Mouse (Mus musculus): Measurements from ENCODE around the gene Tm9sf1. TPM values are rescaled to one million over a fixed set of nuclear protein-coding genes. Genes with fewer than 3 reads are reported as not detected.
A peak's percentile ranks its signal among the peaks of the same experiment; 100 is the strongest.

Gene Tm9sf1
- total RNA-seq, 2 experiments from 2014 or later = 46.8 to 47.8 TPM

GRCm38 (mm10) chr14:55635523-55636007, 8.0 kb downstream of the Tm9sf1 start, which contains the start of gene Ipo4:
TSS of gene Ipo4 (minus strand) at chr14:55635957.
- peak; percentile 73 to 86 for DNase-seq (ENCODE audit: low spot score in 2 of 2)

DNA sequence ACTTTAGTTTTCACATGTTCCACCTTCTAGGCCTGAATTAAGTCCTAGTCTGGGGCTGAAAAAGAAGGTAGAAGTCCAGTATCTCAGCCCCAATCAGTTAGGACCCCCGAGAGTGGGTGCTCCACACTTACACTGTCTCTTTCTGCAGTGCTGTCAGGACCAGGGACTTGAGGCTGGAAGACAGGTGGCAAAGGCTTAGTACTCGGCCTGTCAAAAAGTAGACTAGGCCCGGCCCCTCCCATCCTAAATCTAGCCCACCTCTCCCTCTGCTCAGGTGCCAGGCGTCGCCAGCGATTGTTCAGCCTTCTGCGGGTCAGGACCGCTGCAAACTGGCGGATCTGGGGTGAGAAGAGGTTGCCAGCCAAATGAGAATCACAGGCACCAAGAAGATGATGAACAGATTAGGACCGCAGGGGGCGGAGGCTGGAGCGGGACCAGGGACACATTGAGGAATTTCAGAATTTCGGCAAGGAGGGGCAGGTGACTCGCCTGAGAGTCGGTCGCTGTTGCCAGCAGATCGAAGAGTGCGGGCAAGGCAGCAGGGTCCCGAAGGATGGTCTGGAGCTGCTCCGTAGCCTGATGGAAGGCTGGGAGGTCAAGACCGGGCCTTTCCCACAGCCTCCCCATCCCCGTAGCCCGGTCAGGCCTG, 8.6 kb downstream of the Tm9sf1 start:
- DNase-seq (ENCODE audit: low spot score in 2 of 2) = peak; percentile 31 to 48

DNA sequence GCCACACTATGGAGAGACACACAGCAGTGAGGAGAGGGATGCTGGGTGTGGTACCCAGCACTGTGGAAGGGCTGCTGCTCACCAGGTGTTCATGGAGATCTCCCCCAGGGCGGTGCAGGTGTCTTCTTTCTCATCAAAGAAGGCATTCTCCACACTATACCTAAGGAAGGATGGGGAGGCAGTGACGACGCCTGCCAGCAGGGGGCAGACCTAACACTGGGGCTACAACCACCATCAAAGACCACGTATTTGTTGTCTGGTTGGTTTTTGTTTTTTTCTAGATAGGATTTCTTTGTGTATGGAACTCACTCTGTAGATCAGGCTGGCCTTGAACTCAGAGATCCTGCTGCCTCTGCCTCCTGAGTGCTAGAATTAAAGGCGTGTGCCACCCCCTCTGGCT, 14.3 kb downstream of the Tm9sf1 start:
- DNase-seq (ENCODE audit: low spot score in 2 of 2) = peak in 1 of 2 experiments; percentile 39

DNA sequence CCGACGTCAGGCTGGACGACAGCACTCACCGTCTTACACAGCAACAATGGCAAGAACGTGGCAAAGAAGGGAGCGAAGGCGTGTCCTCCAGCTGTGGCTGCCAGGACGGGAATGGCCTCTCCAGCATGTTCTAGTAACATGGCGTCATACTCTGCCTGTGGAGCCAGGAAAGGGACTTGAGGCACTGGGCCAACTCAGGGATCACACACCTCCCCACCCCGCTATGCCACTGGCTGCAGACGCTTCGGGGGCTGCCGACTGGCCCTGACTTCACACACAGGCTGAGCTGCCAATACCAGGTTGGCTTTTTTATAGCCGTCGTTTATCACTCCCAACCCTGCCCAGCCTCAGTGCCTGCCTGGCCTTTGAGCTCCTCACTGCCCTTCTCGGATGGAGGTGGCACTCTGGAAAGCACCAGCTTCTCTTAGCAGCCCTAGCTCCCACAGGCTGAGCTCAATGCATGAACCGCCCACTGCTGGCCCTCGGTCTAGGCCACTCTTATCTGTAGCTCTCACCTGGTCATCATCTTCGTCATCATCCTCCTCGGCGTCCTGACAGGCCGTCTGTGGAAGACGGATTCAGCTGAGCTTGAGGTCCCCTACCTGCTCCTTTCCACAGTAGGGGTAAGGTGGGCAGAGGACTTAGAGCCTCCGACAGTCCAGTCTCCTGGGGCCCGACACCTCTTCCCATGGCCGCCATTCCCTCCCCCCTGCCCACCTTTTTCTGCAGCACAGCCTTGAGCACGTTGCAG, 15.4 kb downstream of the Tm9sf1 start:
- DNase-seq (ENCODE audit: low spot score in 2 of 2) = no peak

DNA sequence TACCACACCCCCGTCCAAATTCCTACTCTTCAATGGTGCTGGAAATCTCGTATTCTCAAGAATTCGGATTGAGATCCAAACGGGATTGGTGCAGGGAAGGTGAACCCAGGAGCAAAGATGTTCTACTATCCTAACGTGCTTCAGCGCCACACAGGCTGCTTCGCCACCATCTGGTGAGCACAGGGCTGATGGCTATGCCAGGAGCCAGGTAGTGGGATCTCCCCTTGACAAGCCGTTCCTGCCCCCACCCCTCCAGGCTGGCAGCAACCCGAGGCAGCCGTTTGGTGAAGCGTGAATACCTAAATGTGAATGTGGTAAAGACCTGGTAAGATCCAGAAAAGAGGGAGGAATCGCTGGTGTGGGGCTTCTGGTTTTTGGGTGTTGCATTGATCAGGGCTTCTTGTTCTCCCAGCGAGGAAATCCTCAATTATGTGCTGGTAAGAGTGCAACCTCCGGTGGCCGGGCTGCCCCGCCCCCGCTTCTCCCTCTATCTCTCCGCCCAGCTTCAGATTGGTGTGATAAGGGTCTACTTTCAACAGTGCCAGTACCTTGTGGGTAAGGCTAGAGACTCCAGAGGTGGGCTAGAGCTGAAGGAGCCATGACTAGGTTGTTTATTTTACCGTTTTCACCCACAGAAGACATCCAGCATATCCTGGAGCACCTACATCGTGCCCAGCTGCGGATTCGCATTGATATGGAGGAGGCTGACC, 25.0 kb downstream of the Tm9sf1 start:
- no peak for DNase-seq (ENCODE audit: low spot score in 2 of 2)

DNA sequence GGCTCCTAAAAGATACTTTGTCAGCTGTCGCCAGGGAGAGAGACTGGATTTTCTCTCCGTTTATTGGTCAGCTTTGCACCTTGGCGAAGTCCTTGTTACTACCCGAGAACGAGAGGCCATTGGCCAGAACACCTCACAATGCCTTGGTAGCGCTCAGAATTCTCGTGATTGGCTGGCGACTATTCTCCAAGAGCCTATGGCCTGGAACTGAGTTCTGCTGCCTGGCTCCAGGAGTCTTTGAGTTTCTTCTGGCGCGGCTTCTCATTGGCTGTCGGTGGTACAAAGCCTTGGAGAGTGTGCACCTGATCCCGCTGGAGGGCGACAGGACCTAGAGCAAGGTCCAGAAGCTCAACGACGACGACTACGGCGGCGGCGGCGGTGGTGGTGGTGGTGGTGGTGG, 25.8 kb downstream of the Tm9sf1 start, which contains the start of gene Rec8:
Rec8 (plus strand) TSS at position 216 of the 400 bp plus-strand sequence.
- DNase-seq (ENCODE audit: low spot score in 2 of 2) = no peak

GRCm38 (mm10) chr14:55616844-55617243, 26.8 kb downstream of the Tm9sf1 start:
- DNase-seq (ENCODE audit: low spot score in 2 of 2) = no peak

DNA sequence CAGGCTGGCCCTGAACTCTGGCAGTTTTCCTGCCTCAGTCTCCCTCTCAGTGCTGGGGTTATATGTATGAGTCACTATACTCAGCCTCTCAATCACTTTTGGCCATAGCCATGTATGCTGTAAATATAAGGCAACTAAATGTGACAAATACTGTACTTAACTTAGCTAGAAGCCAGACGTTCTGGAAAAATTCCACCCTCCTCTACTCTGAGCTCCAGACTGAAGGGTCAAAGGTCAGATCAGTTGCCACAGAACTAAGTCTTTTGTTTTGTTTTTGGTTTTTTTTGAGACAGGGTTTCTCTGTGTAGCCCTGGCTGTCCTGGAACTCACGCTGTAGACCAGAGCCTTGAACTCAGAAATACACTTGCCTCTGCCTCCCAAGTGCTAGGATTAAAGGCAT, 27.7 kb downstream of the Tm9sf1 start:
- no peak for DNase-seq (ENCODE audit: low spot score in 2 of 2)

DNA sequence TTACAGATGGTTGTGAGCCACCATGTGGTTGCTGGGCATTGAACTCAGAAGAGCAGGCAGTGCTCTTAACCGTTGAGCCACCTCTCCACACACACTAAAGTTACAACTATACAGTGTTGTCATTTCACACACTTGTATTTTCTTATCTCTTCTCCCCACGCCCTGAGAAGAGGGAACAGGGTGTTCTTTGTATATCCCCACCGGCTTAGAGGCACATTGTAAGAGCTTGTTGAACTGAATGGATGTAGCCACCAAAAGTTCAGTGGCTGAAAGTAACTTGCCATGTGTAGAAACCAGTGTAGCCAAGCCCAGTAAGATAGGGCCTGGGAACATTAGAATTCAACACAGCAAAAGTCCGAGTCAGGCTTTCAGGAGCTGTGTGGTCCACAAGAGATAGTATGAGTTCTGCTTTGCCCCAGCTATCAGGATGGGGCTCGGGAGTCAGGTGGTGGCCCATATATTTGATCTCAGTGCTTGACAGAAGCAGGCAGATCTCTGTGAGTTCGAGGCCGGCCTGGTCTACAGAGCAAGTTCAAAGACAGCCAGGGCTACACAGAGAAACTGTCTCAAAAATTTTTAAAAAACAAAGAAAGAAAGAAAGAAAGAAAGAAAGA, 28.9 kb downstream of the Tm9sf1 start:
- no peak for DNase-seq (ENCODE audit: low spot score in 2 of 2)

DNA sequence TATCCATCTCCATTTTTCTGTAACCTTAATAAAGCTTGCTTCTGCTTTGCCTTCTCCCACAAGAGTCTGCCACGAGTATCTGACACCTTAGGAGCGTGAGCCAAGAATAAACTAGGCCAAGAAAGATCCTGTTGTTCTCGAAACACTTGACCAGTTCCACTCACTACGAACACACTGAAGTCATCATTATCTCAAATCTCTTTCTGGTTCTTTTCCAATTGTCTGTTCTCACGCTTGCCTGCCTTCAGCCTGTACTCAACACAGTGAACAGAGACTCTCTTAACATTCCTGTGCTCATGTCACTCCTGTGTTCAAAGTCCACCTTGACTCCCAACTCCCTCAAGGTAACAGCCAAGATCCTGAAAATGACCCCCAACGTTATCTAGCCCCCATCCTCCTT, 30.3 kb downstream of the Tm9sf1 start:
- no peak for DNase-seq (ENCODE audit: low spot score in 2 of 2)

DNA sequence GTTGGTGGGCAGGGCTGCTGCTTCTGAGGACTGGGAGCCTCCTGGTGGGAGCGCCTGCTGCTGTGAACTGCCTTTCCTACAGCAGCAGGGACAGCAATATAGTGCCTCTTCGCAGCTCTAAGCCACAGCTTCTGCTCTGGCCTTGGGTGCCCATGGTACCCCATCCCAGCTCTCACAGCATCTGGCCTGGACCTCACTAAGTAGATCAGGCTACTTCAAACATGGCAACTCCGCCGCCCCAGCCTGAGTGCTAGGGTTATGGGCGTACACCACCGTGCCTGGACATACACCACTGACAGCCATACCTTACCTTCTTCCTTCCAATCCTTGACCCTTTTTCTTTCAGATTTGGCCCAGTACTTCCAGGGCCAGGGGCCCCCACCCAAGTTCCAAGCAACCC, 35.3 kb downstream of the Tm9sf1 start:
- no peak for DNase-seq (ENCODE audit: low spot score in 2 of 2)

DNA sequence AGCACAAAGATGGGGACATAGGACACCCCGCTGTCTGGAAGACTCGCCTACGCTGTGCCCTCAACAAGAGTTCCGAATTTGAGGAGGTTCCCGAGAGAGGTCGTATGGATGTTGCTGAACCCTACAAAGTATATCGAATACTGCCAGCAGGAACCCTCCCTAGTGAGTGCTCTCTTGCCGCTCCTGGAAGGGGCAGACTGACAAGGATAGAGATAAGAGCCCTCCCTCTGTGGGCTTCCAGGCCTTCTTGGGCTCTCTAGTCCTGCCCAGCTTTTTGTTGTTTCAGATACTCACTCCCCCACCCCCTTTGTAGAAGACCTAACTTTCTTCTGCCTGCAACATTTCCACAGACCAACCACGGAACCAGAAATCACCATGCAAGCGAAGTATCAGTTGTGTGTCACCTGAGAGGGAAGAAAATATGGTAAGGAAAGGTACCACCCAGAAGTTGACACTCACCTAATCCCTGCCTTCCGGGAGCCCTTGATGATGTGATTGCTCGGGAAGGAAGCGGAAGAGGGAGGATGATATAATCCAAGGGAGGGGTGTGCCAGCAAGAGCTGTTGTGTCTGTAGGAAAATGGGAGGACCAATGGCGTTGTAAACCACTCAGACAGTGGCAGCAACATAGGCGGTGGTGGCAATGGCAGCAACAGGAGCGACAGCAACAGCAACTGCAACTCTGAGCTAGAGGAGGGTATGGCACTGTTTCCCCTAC, 37.7 kb downstream of the Tm9sf1 start:
- DNase-seq (ENCODE audit: low spot score in 2 of 2) = no peak

DNA sequence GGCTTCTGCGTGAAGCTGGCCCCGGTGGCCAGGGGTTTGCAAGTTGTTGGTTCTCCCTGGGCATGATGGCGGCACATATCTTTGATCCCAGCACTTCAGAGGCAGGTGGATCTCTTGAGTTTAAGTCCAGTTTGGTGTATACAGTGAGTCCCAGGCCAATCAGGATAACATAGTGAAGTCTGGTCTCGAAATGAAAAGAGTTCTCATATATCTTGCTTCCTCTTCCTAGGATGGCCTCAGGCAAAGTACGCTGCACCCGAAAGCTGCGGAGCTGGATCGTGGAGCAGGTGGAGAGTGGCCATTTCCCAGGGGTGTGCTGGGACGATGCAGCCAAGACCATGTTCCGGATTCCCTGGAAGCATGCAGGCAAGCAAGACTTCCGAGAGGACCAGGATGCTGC, 38.8 kb downstream of the Tm9sf1 start:
- no peak for DNase-seq (ENCODE audit: low spot score in 2 of 2)

DNA sequence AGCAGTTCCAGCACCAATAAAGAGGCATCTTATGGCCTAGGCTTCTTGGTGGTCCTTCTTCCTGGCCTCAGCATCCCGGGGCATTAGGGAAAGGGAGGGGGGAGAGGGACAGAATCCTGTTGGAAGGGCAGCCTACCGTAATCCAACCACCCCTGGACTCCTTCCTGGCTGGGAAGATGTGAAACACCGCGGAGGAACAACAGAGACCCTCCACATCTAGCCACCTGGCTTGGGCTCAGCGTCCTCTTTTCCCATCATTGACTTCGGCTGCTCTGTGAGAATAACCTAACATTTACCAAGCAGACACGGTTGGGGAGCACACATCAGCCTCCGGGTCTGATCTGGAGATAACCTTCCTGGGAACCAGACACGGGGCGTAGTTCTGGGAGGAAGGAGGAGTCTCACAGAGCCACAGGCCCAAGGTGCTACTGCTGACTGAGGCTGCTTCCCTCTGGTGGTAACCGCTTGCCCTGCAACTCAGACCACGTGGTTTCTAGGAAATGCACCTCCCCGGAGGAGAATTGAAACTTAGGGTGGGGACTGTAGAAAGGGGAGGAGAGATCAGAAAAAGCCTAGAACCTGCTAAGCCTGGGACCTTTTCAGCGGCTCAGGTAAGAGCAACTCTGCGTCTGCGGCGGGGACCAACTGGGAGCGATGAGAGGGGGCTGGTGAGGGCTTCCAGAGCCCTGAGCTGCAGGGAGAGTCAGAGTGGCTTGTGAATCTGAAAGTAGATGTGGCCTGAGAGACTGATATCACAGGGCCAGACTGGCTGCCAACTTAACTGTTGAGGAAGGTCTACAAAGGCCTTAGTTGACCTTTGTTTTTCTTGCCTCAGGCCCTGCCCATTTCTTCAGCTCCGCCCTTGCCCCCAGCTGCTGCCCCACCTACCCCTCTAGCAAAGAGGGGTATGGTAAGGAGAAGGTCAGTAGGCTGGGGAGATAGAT, 39.7 kb downstream of the Tm9sf1 start:
- peak; percentile 78 to 88 for DNase-seq (ENCODE audit: low spot score in 2 of 2)

- DNase-seq (ENCODE audit: low spot score in 2 of 2) = no peak
Measured at GRCm38 (mm10) chr14:55603271-55603632, 40.4 kb downstream of the Tm9sf1 start, which contains the start of gene Irf9. TSS of gene Irf9 (plus strand) at chr14:55603571.

- no peak for DNase-seq (ENCODE audit: low spot score in 2 of 2)
Measured at GRCm38 (mm10) chr14:55598521-55599390, 44.9 kb downstream of the Tm9sf1 start.

- DNase-seq (ENCODE audit: low spot score in 2 of 2) = no peak
Measured at GRCm38 (mm10) chr14:55596036-55596690, 47.4 kb downstream of the Tm9sf1 start.

DNA sequence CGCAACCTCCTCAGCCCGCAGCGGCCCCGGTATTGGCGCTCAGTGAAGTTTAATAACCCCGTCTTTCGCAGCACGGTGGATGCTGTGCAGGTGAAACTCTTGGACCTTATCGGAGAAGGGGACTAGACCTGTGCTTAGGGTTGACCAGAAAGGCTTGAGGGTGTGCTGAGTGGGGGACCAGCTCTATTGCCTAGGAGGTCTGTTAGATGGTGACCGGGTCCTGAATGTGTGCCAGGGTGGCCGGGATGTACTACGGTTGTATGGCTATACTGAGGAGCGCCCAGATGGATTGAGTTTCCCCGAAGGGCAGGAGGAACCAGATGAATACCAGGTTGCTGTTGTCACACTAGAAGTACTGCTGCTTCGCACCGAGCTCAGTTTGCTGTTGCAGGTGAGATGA, 51.4 kb downstream of the Tm9sf1 start:
- no peak for DNase-seq (ENCODE audit: low spot score in 2 of 2)
